Mouse (Mus musculus): ENCODE measurements around the gene Tbx10.

- no peak for TF ChIP-seq CTCF (IDR thresholded peaks at IDR 0.05; ENCODE audit: low read depth)
- TF ChIP-seq EP300 (IDR thresholded peaks at IDR 0.05; ENCODE audit: low read depth): no peak
These were observed 6.7 kb downstream of the Tbx10 start for GRCm38 (mm10) chr19:3999121-3999730.
